Mouse (Mus musculus) CH12.LX (cell line): ENCODE data around the gene Ldb2. TPM values are rescaled to one million over a fixed set of nuclear protein-coding genes. Genes with fewer than 3 reads are reported as not detected.

Experiments used
- DNase-seq: peaks from one replicate; pipeline ENCODE4 v3.0.0-alpha.2; 2013; ENCODE audit errors: extremely low read depth
- H3K27ac ChIP-seq: 2 replicates; pipeline ENCODE4 v1.5.1; 2012; ENCODE audit warnings: low read depth, mild to moderate bottlenecking, control low read depth, moderate library complexity; ENCODE audit not compliant: insufficient read depth
- H3K27me3 ChIP-seq: replicated peaks from 2 replicates; pipeline ENCODE3; 2012; ENCODE audit warnings: inconsistent platforms
- H3K36me3 ChIP-seq, 2 experiments: replicated peaks in 1 of 2; 2 replicates each; pipeline versions ENCODE3 to v1.6.1; 2012; ENCODE audit warnings: inconsistent platforms in 1 of 2, low read length in 1 of 2, mild to moderate bottlenecking in 1 of 2, mixed read lengths in 1 of 2, moderate library complexity in 1 of 2; ENCODE audit not compliant: control insufficient read depth in 1 of 2, insufficient read depth in 1 of 2
- H3K4me1 ChIP-seq, 2 experiments: 2 replicates each; pipeline ENCODE4 v1.6.1; 2012; ENCODE audit warnings: inconsistent platforms in 1 of 2, moderate library complexity in 1 of 2; ENCODE audit not compliant: insufficient read depth in 2 of 2, control insufficient read depth in 1 of 2
- H3K4me2 ChIP-seq: 2 replicates; pipeline ENCODE4 v1.6.1; 2012; ENCODE audit warnings: low read depth, mild to moderate bottlenecking, control low read depth; ENCODE audit not compliant: poor library complexity, insufficient read depth, severe bottlenecking
- H3K4me3 ChIP-seq, 3 experiments: fragments of 150-350 bp in 1 of 3; sonication (generic) in 1 of 3; replicated peaks in 1 of 3; 2 replicates each; pipeline versions ENCODE3 to v1.5.1; 2011 to 2012; ENCODE audit warnings: low read depth in 2 of 3, low read length in 2 of 3, mild to moderate bottlenecking in 2 of 3, moderate library complexity in 2 of 3, control low read depth in 1 of 3, improper control_type of control experiment in 1 of 3, inconsistent platforms in 1 of 3, mixed read lengths in 1 of 3; ENCODE audit not compliant: poor library complexity in 1 of 3
- H3K79me2 ChIP-seq: replicated peaks from 2 replicates; pipeline ENCODE4 v1.6.1; 2012; ENCODE audit warnings: mild to moderate bottlenecking, moderate library complexity; ENCODE audit not compliant: control insufficient read depth, poor library complexity, insufficient read depth, severe bottlenecking; ENCODE audit errors: extremely low read depth
- H3K9ac ChIP-seq: 2 replicates; pipeline ENCODE4 v1.6.1; 2012; ENCODE audit warnings: low read depth, mild to moderate bottlenecking, control low read depth, moderate library complexity; ENCODE audit not compliant: insufficient read depth
- H3K9me3 ChIP-seq: replicated peaks from 2 replicates; pipeline ENCODE3; 2012; ENCODE audit warnings: low read length, inconsistent platforms, mixed read lengths
- BHLHE40 ChIP-seq: IDR thresholded peaks from 2 replicates; pipeline ENCODE4 v1.6.1; 2011; ENCODE audit warnings: mild to moderate bottlenecking, low read depth, low read length, improper control_type of control experiment
- CHD1 ChIP-seq: IDR thresholded peaks from 2 replicates; pipeline ENCODE4 v1.6.1; 2012; ENCODE audit warnings: low read depth, low read length, improper control_type of control experiment, inconsistent platforms
- CHD2 ChIP-seq: IDR thresholded peaks from 2 replicates; pipeline ENCODE4 v1.6.1; 2011; ENCODE audit warnings: low read length, improper control_type of control experiment
- CTCF ChIP-seq, 2 experiments: IDR thresholded peaks in 1 of 2; conservative IDR thresholded peaks in 1 of 2; 2 replicates each; pipeline ENCODE4 v1.5.1; 2011 to 2012; ENCODE audit warnings: low read depth in 2 of 2, low read length in 2 of 2, improper control_type of control experiment in 1 of 2, inconsistent platforms in 1 of 2, mild to moderate bottlenecking in 1 of 2, moderate library complexity in 1 of 2
- E2F4 ChIP-seq: IDR thresholded peaks from 2 replicates; pipeline ENCODE4 v1.6.1; 2011; ENCODE audit warnings: low read depth, low read length, improper control_type of control experiment; ENCODE audit not compliant: insufficient replicate concordance
- EP300 ChIP-seq: IDR thresholded peaks from 2 replicates; pipeline ENCODE4 v1.6.1; 2011; ENCODE audit warnings: low read length, improper control_type of control experiment
- ETS1 ChIP-seq: conservative IDR thresholded peaks from 2 replicates; pipeline ENCODE4 v1.6.1; 2012; ENCODE audit warnings: low read depth, mild to moderate bottlenecking, inconsistent platforms, low read length, improper control_type of control experiment, moderate library complexity
- GABPA ChIP-seq: IDR thresholded peaks from 2 replicates; pipeline ENCODE4 v1.6.1; 2012; ENCODE audit warnings: low read depth, low read length, improper control_type of control experiment, inconsistent platforms; ENCODE audit not compliant: insufficient replicate concordance
- HCFC1 ChIP-seq: IDR thresholded peaks from 2 replicates; pipeline ENCODE4 v1.6.1; 2012; ENCODE audit warnings: low read depth, mild to moderate bottlenecking, inconsistent platforms, low read length, improper control_type of control experiment
- IRF4 ChIP-seq: IDR thresholded peaks from 2 replicates; pipeline ENCODE4 v1.6.1; 2014; ENCODE audit warnings: low read depth, mild to moderate bottlenecking, inconsistent platforms, low read length, improper control_type of control experiment
- JUN ChIP-seq: IDR thresholded peaks from 2 replicates; pipeline ENCODE4 v1.6.1; 2011; ENCODE audit warnings: low read depth, mild to moderate bottlenecking, low read length, improper control_type of control experiment, moderate library complexity; ENCODE audit not compliant: insufficient read depth
- KAT2A ChIP-seq: IDR thresholded peaks from 2 replicates; pipeline ENCODE4 v1.6.1; 2012; ENCODE audit warnings: low read length, improper control_type of control experiment, inconsistent platforms; ENCODE audit not compliant: insufficient replicate concordance
- MAFK ChIP-seq: IDR thresholded peaks from 2 replicates; pipeline ENCODE4 v1.6.1; 2011; ENCODE audit warnings: low read length, improper control_type of control experiment; ENCODE audit not compliant: insufficient replicate concordance
- MAX ChIP-seq: IDR thresholded peaks from 2 replicates; pipeline ENCODE4 v1.6.1; 2011; ENCODE audit warnings: low read length, improper control_type of control experiment
- MEF2A ChIP-seq: IDR thresholded peaks from 2 replicates; pipeline ENCODE4 v1.6.1; 2014; ENCODE audit warnings: low read depth, mild to moderate bottlenecking, inconsistent platforms, low read length, improper control_type of control experiment, borderline replicate concordance
- MXI1 ChIP-seq: IDR thresholded peaks from 2 replicates; pipeline ENCODE4 v1.6.1; 2011; ENCODE audit warnings: mild to moderate bottlenecking, low read depth, low read length, improper control_type of control experiment
- MYC ChIP-seq: IDR thresholded peaks from 2 replicates; pipeline ENCODE4 v1.6.1; 2011; ENCODE audit warnings: low read depth, mild to moderate bottlenecking, improper control_type of control experiment, low read length
- NELFE ChIP-seq: IDR thresholded peaks from 2 replicates; pipeline ENCODE4 v1.6.1; 2011; ENCODE audit warnings: low read depth, low read length, improper control_type of control experiment
- NRF1 ChIP-seq: IDR thresholded peaks from 2 replicates; pipeline ENCODE4 v1.6.1; 2014; ENCODE audit warnings: low read depth, mild to moderate bottlenecking, inconsistent platforms, low read length, improper control_type of control experiment, moderate library complexity
- PAX5 ChIP-seq: IDR thresholded peaks from 2 replicates; pipeline ENCODE4 v1.6.1; 2012; ENCODE audit warnings: low read length, inconsistent platforms, mixed read lengths
- RAD21 ChIP-seq: IDR thresholded peaks from 2 replicates; pipeline ENCODE4 v1.6.1; 2011; ENCODE audit warnings: low read depth, mild to moderate bottlenecking, low read length, improper control_type of control experiment, moderate library complexity
- RCOR1 ChIP-seq: conservative IDR thresholded peaks from 2 replicates; pipeline ENCODE4 v1.6.1; 2012; ENCODE audit warnings: low read depth, mild to moderate bottlenecking, inconsistent platforms, low read length, improper control_type of control experiment
- SIN3A ChIP-seq: IDR thresholded peaks from 2 replicates; pipeline ENCODE4 v1.6.1; 2012; ENCODE audit warnings: low read length, improper control_type of control experiment, inconsistent platforms
- SMC3 ChIP-seq: IDR thresholded peaks from 2 replicates; pipeline ENCODE4 v1.6.1; 2011; ENCODE audit warnings: low read depth, low read length, improper control_type of control experiment
- TBP ChIP-seq: conservative IDR thresholded peaks from 2 replicates; pipeline ENCODE4 v1.6.1; 2011; ENCODE audit warnings: low read depth, low read length, improper control_type of control experiment
- TCF12 ChIP-seq: IDR thresholded peaks from 2 replicates; pipeline ENCODE4 v1.6.1; 2014; ENCODE audit warnings: low read depth, mild to moderate bottlenecking, inconsistent platforms, low read length, improper control_type of control experiment
- USF1 ChIP-seq: IDR thresholded peaks from 2 replicates; pipeline ENCODE4 v1.6.1; 2014; ENCODE audit warnings: low read depth, mild to moderate bottlenecking, inconsistent platforms, low read length, improper control_type of control experiment
- ZMIZ1 ChIP-seq: IDR thresholded peaks from 2 replicates; pipeline ENCODE4 v1.6.1; 2012; ENCODE audit warnings: low read depth, mild to moderate bottlenecking, inconsistent platforms, low read length, improper control_type of control experiment
- ZNF384 ChIP-seq: IDR thresholded peaks from 2 replicates; pipeline ENCODE4 v1.6.1; 2012; ENCODE audit warnings: low read depth, low read length, improper control_type of control experiment, inconsistent platforms
- dilution Hi-C: fragments of 300-500 bp; cut with MboI; formaldehyde crosslinking; loops from 2 replicates; pipeline ENCODE4 v1.14.3; 2020; ENCODE audit warnings: low sequenced_read_pairs; ENCODE audit not compliant: extremely low pct_unique_long_range_greater_than_20kb, extremely low pct_ligation_motif_present
- in situ Hi-C: fragments of 300-500 bp; cut with MboI; formaldehyde crosslinking; loops from 3 replicates; pipeline ENCODE4 v1.14.3; 2019; ENCODE audit warnings: low sequenced_read_pairs, low pct_ligation_motif_present, low pct_unique_long_range_greater_than_20kb, mixed read lengths
- polyA plus RNA-seq: library from polyadenylated mRNA; unstranded; fragments of >175 nt; gene quantifications from 2 replicates; pipeline ENCODE4 v1.2.1, GENCODE M21; 2012; ENCODE audit warnings: low read depth; ENCODE audit not compliant: insufficient read length
- total RNA-seq, 2 experiments: library from RNA; depleted of rRNA; stranded (reverse); fragments of 300-350 nt in 1 of 2; fragments of >200 nt in 1 of 2; gene quantifications; 2 replicates each; pipeline ENCODE4 v1.2.3; 2012 to 2014

The Ldb2 gene
- total and polyA plus RNA-seq, 3 experiments, result not detected

DNA sequence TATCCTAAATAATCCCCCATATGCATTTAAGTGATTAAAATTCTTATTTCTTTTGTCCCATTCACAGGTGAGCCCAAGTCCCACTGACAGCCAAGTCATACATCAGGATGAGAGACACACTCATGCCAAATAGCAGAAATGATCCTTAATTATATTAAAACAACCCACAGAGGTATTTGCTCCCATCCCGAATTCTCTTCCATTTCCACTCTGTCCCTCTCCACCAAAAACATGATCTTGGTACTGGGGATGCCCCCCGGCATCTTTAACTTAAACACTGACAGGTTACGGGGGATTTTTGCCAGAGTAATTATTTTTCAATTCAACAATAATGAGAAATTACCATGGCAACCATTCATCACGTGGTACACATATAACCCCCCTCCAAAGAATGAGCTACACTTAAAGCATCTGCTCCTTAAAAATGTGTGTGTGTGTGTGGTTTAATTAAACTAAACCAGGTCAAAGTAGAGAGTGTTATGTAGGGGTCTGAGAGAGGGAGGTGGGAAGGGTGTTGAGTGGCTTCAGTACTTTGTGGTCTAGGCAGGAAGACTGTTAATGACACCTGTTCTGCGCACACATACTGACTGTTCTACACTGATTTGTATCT, 123.2 kb downstream of the Ldb2 start:
- Histone ChIP-seq H3K9ac (no peak overlapping the region), H3K27me3 (no peaks in the 10 kb centered on the region), H3K79me2 (no peaks in the 10 kb centered on the region), H3K9me3 (no peaks in the 10 kb centered on the region), H3K27ac (no peak overlapping the region), H3K36me3 (no peaks in the 10 kb centered on the region)
- DNase-seq, result no peak
- TF ChIP-seq BHLHE40 (no peak), CTCF (conservative IDR thresholded peaks at IDR 0.05 in 1 of 2, IDR thresholded peaks at IDR 0.05 in 1 of 2; ENCODE audit: low read depth in 2 of 2, low read length in 2 of 2) (no peak), MAX (no peak), HCFC1 (no peak), NELFE (no peak), SMC3 (no peak), RAD21 (no peak), JUN (no peak), MXI1 (no peak), MAFK (no peak), EP300 (no peak), PAX5 (no peak), E2F4 (no peak), TBP (no peak), CHD1 (no peak), ETS1 (no peak), MYC (no peak), RCOR1 (no peak)
- TF ChIP-seq, all 38 proteins: peak for 0
- H3K4me2 ChIP-seq, result no peak overlapping the region
- H3K4me3 ChIP-seq, result no peak overlapping the region
- dilution Hi-C loops, result no loop called here
- H3K4me1 ChIP-seq, result no peaks in the 10 kb centered on the region
- in situ Hi-C loops, result no loop called here

DNA sequence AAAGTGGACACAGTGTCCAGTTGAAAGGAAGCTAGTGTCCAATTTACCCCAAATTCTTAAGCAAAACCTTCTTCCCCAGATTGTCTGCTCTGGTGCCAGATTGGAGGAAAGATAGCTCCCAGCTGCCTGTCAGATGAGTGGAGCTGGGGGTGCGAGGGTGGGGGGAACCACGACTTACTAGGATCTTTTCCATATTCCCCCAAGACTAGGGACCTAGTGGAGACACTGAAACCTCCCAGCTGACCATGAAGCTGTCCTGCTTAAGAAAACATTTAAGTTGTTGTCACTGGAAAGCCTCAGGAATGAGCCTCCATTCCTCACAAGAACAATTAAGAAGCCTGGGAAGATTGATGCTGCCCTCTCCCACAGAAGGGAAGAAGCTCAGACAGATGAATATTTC, 129.1 kb downstream of the Ldb2 start:
- in situ Hi-C loops (no loop called here), dilution Hi-C loops (no loop called here)
- Histone ChIP-seq H3K79me2 (no peaks in the 10 kb centered on the region), H3K27ac (no peak overlapping the region), H3K4me3 (no peak overlapping the region), H3K36me3 (no peaks in the 10 kb centered on the region), H3K27me3 (no peaks in the 10 kb centered on the region), H3K9me3 (no peaks in the 10 kb centered on the region), H3K4me2 (no peak overlapping the region), H3K4me1 (no peaks in the 10 kb centered on the region), H3K9ac (no peak overlapping the region)
- no peak for TF ChIP-seq CTCF (conservative IDR thresholded peaks at IDR 0.05 in 1 of 2, IDR thresholded peaks at IDR 0.05 in 1 of 2; ENCODE audit: low read depth in 2 of 2, low read length in 2 of 2)
- no peak for TF ChIP-seq ZMIZ1
- no peak for TF ChIP-seq CHD1
- TF ChIP-seq GABPA, result no peak
- no peak for TF ChIP-seq SMC3
- no peak for TF ChIP-seq SIN3A
- TF ChIP-seq EP300, result no peak
- TF ChIP-seq MXI1, result no peak
- TF ChIP-seq ETS1, result no peak
- TF ChIP-seq TBP, result no peak
- no peak for TF ChIP-seq NRF1
- no peak for TF ChIP-seq IRF4
- TF ChIP-seq KAT2A, result no peak
- no peak for TF ChIP-seq MEF2A
- no peak for TF ChIP-seq USF1
- TF ChIP-seq RCOR1, result no peak
- no peak for TF ChIP-seq TCF12
- no peak for TF ChIP-seq MAFK
- TF ChIP-seq ZNF384, result no peak
- no peak for TF ChIP-seq CHD2
- DNase-seq, result no peak
